Mouse (Mus musculus) splenic B cell, adult 2 months (primary cell): ENCODE measurements around the gene Osbpl9.

ENCODE experiments used
- DNase-seq: peaks from one replicate; pipeline ENCODE4 v3.0.0-alpha.2; 2011; ENCODE audit warnings: low read depth, low spot score
- H3K27me3 ChIP-seq: 2 replicates; pipeline ENCODE4 v1.6.1; 2012; ENCODE audit warnings: mild to moderate bottlenecking, low read length, moderate library complexity, mixed read lengths; ENCODE audit not compliant: control insufficient read depth, poor library complexity, insufficient read depth, severe bottlenecking
- H3K36me3 ChIP-seq: 2 replicates; pipeline ENCODE4 v1.6.1; 2012; ENCODE audit warnings: mild to moderate bottlenecking, low read length, moderate library complexity, mixed read lengths; ENCODE audit not compliant: control insufficient read depth, poor library complexity, insufficient read depth, severe bottlenecking

Osbpl9 gene

DNA sequence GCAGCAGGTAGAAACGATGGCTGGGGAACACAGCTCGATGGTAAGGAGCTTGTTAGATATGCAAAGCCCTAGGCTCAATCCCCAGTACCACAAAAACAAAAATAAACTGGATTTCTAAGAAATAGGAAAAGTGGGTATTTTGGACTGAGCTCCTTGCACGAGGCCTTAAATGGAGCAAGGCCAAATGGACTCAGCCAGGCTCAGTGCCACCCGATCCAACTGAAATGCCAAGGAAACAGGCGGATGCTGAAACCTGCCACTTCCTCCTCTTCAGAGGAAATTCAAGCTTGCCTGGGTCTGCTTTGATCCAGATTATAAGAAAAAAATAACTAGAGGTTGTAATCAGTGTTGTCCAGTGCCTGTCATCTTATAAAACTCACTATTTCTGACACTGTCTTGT lies 112.9 kb downstream of the Osbpl9 start:
- Histone ChIP-seq H3K36me3 (peaks cover 14% of the 10 kb centered on the region), H3K27me3 (no peaks in the 10 kb centered on the region)
- no peak for DNase-seq

DNA sequence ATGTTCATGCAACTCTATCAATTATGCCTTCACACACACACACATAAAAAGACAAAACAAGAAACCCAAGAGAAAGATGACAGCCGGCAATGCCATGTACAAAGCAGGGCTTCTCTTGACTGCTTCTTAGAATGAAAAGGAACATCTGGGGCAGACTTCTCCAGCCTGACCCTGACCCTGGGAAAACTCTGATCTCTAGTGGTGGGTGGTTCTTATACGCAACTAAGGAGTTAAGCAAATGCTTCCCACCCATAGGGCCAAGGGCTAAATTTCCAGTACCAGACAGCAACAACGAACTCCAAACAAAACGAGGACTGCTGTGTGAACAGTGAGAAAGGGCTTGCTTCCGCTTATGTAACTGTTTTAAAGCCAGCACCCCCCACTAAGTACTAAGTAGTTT lies 122.0 kb downstream of the Osbpl9 start:
- Histone ChIP-seq H3K27me3 (no peaks in the 10 kb centered on the region), H3K36me3 (peaks cover 10% of the 10 kb centered on the region; the same call in 1 of the 2 replicates)
- no peak for DNase-seq

DNA sequence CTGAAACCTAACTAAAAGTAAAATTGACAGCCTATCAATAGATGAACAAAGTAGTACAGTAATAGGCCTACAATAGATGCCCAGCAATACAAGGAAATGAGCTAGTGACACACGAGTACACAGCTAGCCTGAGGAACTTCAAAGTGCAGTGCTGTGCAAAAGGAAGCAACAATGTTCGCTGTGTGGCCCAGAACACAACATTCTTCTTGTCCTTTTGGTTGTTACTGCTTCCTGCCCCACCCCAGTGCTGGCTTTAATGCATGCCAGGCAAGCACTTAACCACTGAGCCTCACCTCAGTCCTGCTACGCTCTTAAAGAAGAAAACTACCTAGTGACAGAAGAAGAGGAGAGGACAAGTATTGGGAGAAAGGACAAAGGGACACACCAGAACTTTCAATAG lies 122.4 kb downstream of the Osbpl9 start:
- DNase-seq, result no peak
- peaks cover 10% of the 10 kb centered on the region; the same call in 1 of the 2 replicates for H3K36me3 ChIP-seq

DNA sequence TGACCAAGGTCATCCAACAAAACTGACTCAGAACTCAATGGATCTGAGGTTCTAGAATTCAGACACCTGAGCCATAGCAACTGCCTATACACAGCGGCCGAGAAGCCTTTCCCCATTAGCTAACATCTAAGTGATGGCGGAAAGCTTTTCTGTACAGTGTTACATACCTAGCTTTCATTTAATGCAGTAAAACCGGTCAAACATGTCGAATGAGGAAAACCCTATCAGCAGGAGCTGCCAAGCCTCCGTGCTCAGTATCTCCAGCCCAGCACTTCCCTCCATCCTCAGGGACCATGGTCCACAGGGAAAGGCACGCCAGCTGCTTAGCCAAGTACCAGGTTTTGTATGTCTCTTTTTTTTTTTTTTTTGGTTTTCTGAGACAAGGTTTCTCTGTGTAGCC lies 123.1 kb downstream of the Osbpl9 start:
- DNase-seq, result no peak
- H3K27me3 ChIP-seq, result no peaks in the 10 kb centered on the region

More for the DNA sequence above, 122.4 kb downstream of the Osbpl9 start:
- H3K27me3 ChIP-seq, result no peaks in the 10 kb centered on the region

DNA sequence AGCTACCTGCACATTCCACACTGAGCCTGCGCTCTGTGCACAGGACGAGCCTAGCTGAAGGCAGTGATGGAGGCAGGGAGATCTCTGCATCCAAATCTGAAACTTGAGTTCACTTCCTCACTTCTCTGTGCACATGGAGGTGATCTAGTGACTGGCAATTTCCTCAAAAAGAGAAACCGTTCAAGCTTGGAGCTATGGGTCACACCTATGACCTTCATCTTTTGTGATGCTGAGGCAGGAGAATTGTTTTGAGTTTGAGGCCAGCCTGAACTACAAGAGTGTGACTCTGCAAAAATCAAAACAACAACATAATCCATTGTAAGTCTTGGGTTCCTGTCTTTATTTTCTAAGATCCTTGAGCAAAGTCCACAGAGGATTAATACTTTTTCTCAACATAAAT lies 128.8 kb downstream of the Osbpl9 start:
- H3K36me3 ChIP-seq, result peaks cover 7% of the 10 kb centered on the region; the same call in 1 of the 2 replicates
- no peaks in the 10 kb centered on the region for H3K27me3 ChIP-seq

More for the DNA sequence above, 123.1 kb downstream of the Osbpl9 start:
- H3K36me3 ChIP-seq, result peaks cover 7% of the 10 kb centered on the region; the same call in 1 of the 2 replicates

DNA sequence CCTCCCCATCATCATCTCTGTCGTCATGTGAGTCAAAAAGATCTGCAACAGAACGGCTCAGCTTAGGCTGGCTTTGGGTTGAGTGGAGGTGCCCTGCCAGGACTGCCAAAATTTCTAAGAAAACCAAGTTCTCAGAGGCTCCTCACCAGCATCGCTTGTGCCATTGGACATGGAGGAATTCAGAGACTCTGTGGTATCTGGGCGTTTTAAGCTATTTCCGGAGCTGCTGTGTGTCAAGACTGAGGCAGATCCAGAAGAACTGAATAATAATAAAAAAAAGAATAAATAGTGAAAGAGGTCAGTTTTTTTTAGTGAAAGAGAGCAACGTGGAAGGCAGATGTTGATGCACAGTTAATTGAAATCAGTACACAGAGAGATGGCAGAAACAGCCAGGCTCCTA lies 129.2 kb downstream of the Osbpl9 start:
- H3K27me3 ChIP-seq, result no peaks in the 10 kb centered on the region
- peaks cover 7% of the 10 kb centered on the region; the same call in 1 of the 2 replicates for H3K36me3 ChIP-seq
- DNase-seq, result no peak

More for the DNA sequence above, 128.8 kb downstream of the Osbpl9 start:
- no peak for DNase-seq

DNA sequence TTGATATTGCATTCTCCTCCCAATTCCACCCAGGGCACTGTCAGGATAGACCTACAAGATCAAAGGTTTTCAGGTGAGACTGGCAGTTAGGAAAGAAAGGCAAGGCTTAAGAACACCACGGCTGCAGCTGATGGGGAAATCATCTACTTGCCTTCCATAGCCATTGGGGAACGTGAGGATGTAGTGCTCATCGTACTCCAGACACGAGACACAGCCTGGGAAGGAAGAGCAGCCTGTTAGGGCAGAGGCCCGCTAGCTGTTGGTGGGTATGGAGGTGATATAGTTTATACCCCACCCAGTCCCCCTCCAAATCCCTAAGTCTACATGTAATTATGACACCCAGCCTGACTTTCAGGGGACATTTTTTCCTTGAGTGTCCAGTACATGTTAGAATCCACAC lies 136.4 kb downstream of the Osbpl9 start:
- no peaks in the 10 kb centered on the region for H3K27me3 ChIP-seq
- DNase-seq, result no peak
- peaks cover 25% of the 10 kb centered on the region for H3K36me3 ChIP-seq

DNA sequence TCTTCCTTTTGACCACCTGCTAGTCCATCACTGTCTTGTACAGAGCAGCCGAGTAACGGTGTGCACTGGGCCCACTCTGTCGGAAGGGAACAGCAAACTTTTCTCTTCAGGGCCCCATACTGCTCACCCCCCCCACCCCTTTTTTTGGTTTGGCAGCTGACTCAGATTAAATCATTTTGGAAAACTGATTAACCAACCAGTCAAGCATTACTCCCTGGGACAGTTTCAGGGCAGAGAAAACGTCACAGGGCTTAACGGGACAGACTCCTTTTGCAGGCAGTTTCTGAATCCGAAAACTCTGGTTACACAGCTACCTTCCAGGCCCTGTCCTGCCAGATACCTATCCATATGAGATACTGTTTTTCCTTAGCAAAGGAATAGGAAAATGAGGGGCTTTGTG lies 137.1 kb downstream of the Osbpl9 start:
- Histone ChIP-seq H3K36me3 (peaks cover 21% of the 10 kb centered on the region), H3K27me3 (no peaks in the 10 kb centered on the region)
- DNase-seq, result no peak

DNA sequence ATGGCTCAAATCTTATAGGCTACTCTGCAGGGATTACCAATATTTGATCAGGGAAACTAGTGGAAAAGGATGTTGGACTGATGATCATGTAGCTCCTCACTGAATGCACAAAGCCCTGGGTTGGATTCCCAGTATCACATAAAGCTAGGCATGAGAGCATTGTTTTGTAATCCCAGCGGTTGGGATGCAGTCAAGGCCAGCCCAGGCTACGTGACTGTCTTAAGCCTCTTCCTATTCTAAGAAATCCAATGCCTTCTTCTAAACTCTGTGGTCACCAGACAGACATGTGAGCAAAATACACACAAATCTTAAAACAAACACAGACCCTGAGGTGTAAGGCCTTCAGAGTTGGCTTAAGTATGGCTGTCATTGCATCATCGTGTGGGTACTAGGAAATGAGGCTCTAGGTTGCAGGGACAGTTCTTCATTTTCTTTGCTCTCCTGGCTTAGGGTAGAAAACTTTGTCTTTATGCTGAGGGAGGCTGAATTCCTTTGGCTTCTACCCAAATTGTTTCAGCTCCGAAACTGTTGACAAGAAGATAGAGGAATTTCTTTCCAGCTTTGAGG lies 142.7 kb downstream of the Osbpl9 start:
- H3K27me3 ChIP-seq, result no peaks in the 10 kb centered on the region
- DNase-seq, result no peak
- H3K36me3 ChIP-seq, result peaks cover 18% of the 10 kb centered on the region

DNA sequence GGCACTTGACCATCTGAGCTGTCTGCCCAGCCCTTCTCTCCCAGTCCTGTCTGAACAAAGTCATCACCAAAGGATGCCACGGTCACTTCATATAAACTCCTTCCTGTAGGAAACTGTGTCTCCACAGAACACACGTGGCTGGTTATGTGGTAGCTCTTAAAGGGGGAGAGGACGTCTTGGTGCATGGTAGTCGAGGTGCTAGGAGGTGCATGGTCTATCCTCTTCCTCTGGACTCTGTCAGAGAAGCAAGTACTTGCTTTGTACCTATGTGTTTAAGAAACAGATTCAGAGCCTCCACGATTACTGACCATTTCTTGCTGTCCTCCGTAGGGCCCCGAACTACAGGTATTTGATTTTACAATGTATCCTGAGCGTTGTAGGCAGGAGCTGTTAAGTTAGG lies 144.4 kb downstream of the Osbpl9 start:
- Histone ChIP-seq H3K27me3 (no peaks in the 10 kb centered on the region), H3K36me3 (peaks cover 17% of the 10 kb centered on the region)
- no peak for DNase-seq

DNA sequence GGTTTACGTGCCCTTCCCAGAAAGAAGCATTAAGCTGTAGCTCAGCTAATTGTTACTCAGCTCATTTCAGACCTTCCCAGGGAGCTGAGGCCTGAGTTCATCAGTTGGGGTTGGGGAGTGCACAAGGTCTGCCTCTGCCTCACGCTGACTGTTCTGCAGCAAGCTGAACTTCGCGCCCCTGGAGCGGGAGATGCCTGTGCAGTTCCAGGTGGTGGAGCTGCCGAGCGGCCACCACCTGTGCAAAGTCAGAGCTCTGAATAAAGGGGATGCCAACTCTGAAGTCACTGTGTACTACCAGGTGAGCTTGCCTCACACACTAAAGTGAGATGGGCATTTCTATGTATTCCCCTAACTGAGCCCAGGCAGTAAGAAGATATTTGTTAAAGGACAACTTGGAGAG lies 145.7 kb downstream of the Osbpl9 start:
- no peak for DNase-seq
- no peaks in the 10 kb centered on the region for H3K27me3 ChIP-seq
- peaks cover 13% of the 10 kb centered on the region for H3K36me3 ChIP-seq

DNA sequence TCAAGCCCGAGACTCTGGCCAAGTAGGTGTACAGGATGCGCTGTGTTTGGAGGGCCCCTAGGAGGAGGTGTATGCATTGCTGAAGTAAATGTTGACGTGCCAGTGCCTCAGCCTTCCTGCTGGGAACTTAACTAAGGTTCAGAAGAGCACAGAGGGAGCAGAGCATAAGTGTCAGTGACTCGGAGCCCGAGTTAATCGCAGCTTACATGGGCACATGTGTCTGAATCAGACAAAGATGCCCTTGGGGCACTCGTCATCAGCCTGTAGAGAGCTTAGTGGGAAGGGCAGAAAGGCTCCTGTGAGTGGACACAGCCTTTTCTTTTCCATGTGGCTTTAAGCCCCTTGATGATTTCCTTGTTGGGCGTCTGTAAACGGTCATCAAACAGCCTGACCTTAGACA lies 148.1 kb downstream of the Osbpl9 start:
- H3K36me3 ChIP-seq, result peaks cover 30% of the 10 kb centered on the region
- DNase-seq, result no peak
- no peaks in the 10 kb centered on the region for H3K27me3 ChIP-seq

DNA sequence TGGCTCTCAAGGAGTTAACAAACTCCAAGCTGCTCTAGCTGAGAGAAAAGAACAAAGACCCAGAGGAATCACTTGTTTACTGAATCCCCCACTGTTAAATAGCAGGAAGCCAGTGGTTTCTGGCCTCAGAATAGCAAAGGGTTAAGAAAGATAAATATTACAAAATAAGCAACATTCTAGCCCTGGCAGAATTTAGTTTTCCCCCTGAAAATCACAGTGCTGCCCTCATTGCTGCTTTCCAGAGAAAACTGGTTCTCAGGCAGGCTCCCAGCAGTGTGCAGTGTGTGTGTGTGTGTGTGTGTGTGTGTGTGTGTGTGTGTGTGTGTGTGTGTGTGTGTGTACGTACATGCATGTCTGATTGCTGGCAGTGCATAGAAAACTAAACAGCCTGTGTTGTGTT lies 149.8 kb downstream of the Osbpl9 start:
- DNase-seq, result no peak
- peaks cover 30% of the 10 kb centered on the region for H3K36me3 ChIP-seq
- no peaks in the 10 kb centered on the region for H3K27me3 ChIP-seq

DNA sequence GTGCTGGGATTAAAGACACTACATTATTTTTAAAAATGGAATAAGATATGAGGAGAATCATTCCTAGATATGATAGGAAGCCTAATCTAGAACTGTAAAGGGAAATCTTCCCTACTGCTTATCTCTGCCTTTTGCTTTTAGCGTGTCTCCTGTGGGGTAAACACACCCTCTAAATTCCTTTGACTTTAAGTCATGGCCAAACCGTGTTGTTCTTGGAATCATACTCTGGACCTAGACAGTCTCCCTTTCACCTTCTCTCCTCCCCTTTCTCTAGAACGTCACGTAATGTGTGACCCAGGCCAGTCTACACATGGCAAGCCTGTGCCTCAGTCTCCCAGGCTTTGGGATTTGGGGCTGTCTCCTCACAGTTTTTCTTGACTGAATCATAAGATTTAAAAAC lies 153.8 kb downstream of the Osbpl9 start:
- Histone ChIP-seq H3K27me3 (no peaks in the 10 kb centered on the region), H3K36me3 (peaks cover 23% of the 10 kb centered on the region)
- DNase-seq, result no peak

DNA sequence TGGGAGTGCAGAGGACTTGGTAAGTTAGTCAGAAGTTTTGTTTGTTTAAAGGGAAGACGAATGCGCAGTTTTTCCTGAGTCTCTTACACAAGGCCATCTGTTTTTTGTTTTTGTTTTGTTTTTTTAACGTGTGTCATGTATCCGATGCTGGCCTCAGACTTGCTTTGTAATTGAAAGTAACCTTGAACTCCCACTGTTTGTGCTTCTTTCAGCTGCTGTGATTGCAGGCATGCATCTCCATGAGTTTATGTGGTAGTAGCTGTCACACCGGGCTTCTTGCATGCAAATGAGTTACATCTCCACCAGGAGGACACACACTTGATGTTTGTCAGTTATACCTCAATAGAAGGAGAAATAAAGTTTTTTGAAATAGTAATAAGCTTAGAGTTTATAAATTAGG lies 158.3 kb downstream of the Osbpl9 start:
- Histone ChIP-seq H3K36me3 (peaks cover 19% of the 10 kb centered on the region; the same call in 1 of the 2 replicates), H3K27me3 (no peaks in the 10 kb centered on the region)
- DNase-seq, result no peak

DNA sequence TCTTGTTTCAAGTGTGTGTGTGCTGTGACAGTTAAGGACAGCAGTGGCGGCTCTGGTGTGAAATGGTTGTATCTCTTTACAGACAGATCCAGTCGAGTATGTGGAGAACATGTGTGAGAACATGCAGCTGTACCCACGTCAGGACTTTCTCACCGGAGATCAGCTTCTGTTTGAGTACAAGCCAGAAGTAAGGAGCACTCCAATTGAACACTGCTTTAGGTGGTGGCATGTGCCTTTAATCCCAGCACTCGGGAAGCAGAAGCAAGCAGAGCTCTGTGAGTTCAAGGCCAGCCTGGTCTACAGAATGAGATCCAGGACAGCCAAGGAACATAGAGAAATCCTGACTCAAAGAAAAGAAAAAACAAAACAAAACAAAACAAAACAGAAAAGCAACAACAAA lies 158.8 kb downstream of the Osbpl9 start:
- no peaks in the 10 kb centered on the region for H3K27me3 ChIP-seq
- H3K36me3 ChIP-seq, result peaks cover 22% of the 10 kb centered on the region; the same call in 1 of the 2 replicates
- no peak for DNase-seq
